Mouse (Mus musculus) bone marrow, adult 2 months (tissue): ENCODE measurements around the gene Mon2. TPM values are rescaled to one million over a fixed set of nuclear protein-coding genes. Genes with fewer than 3 reads are reported as not detected.
"Not testable (repeated sequence)": the region's sequence is repeated elsewhere in the genome, so short reads cannot be mapped to it uniquely, and the experiment has no call there.

ENCODE experiments used
- H3K27ac ChIP-seq: fragments of 200-500 bp; 2 replicates; pipeline ENCODE4 v1.5.1; 2012; ENCODE audit warnings: low read depth, mild to moderate bottlenecking, control low read depth, inconsistent platforms, low read length; ENCODE audit not compliant: control insufficient read depth, poor library complexity, insufficient read depth
- H3K4me1 ChIP-seq: fragments of 200-500 bp; 2 replicates; pipeline ENCODE4 v1.6.1; 2011; ENCODE audit warnings: low read length; ENCODE audit not compliant: control insufficient read depth, insufficient read depth
- H3K4me3 ChIP-seq: fragments of 200-500 bp; replicated peaks from 2 replicates; pipeline ENCODE3; 2011; ENCODE audit warnings: mild to moderate bottlenecking, low read depth, low read length, control low read depth; ENCODE audit not compliant: control insufficient read depth
- CTCF ChIP-seq: fragments of 200-500 bp; IDR thresholded peaks from 2 replicates; pipeline ENCODE4 v1.5.1; 2011; ENCODE audit warnings: low read length, control low read depth; ENCODE audit not compliant: control insufficient read depth, insufficient read depth
- POLR2A ChIP-seq: fragments of 200-500 bp; IDR thresholded peaks from 2 replicates; pipeline ENCODE4 v1.6.1; 2011; ENCODE audit warnings: low read depth, mild to moderate bottlenecking, control low read depth, low read length, borderline replicate concordance; ENCODE audit not compliant: control insufficient read depth
- WGBS: fragments of 180-500 bp; shearing (Covaris S2); methylation state at CpG from one replicate; pipeline ENCODE4 v1.1.7; 2018; 5-methylcytosine and 5-hydroxymethylcytosine counted together
- polyA plus RNA-seq: library from polyadenylated mRNA; stranded (reverse); fragments of >200 nt; gene quantifications from 2 replicates; pipeline ENCODE4 v1.2.4, GENCODE M21; 2011; ENCODE audit warnings: low replicate concordance; ENCODE audit not compliant: missing spikeins, insufficient read depth, insufficient read length

The Mon2 gene
- polyA plus RNA-seq, 1 experiment = 24.4 TPM

GRCm38 (mm10) chr10:122966421-122966820 is 109.9 kb downstream of the Mon2 start:
- WGBS = 72% methylated on average over 7 of the region's 7 CpGs
- no peaks in the 10 kb centered on the region for H3K4me1 ChIP-seq
- H3K27ac ChIP-seq = no peak overlapping the region
- no peak overlapping the region for H3K4me3 ChIP-seq
- TF ChIP-seq POLR2A (no peak), CTCF (no peak)

GRCm38 (mm10) chr10:122965650-122966049 is 110.7 kb downstream of the Mon2 start:
- 90% methylated on average over 5 of the region's 5 CpGs for WGBS

DNA sequence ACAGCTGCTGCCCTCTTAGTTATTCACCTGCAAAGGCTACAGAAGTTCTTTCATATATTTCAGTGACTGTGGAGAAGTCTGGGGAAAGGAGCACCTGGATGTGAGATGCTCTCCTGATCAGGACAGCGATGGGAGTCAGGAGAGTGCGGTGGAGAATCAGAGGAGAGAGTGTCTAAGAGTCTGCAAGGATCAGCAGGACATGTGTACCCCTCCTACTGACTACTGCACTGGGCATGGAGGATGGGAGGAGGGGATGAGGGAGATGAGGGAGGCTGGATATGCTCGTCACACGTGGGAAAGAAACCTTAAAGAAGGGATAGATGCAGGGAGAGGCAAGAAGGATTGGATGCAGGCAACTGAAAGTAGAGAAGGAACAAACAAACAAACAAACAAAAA is 112.1 kb downstream of the Mon2 start:
- 64% methylated on average over 4 of the region's 4 CpGs for WGBS
- no peaks in the 10 kb centered on the region for H3K4me1 ChIP-seq
- H3K27ac ChIP-seq = no peak overlapping the region
- no peak overlapping the region for H3K4me3 ChIP-seq
- TF ChIP-seq CTCF (no peak), POLR2A (no peak)

More at GRCm38 (mm10) chr10:122965650-122966049, 110.7 kb downstream of the Mon2 start:
- not testable (repeated sequence) for H3K4me3 ChIP-seq, H3K27ac ChIP-seq, H3K4me1 ChIP-seq

DNA sequence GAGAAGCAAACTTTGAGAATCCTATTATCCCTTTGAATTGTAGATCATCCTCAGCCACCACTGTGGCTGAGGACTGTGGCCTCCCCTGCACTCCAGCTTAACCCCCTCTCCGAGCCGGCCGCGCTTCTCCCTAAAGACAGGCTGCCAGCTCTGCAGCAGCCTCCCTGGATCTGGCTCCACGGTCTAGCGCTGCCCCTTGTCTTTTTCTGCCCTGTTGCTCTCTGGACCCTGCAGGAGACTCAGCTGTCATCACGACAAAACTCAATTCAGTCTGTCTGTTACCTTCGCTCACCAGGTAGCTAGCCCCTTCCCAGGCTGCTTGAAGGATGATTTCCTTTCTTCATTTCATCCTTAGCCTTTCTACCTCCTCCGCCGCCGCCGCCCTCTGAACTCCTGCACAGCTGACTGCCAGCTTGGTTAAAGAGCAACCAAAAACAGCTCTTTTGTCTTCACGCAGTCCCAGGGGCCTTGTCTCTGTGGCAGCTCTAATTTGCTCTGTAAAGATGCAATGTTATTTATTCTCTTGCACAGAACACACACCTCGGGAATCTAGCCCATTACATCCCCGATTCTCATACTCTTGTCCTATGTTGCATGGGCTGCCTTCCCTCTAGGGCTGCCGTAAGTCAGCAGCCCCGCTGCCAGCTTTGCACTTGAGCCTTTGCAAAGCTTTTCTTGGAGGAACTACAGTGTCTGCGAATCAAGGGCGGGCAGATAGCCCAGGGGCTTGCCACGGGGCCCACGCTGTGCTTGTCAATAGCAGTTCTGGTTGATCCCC is 112.7 kb downstream of the Mon2 start:
- no peak overlapping the region for H3K4me3 ChIP-seq
- no peaks in the 10 kb centered on the region for H3K4me1 ChIP-seq
- 31% methylated on average over 21 of the region's 21 CpGs for WGBS
- TF ChIP-seq CTCF = no peak
- no peak for TF ChIP-seq POLR2A
- no peak overlapping the region for H3K27ac ChIP-seq

- H3K4me3 ChIP-seq = no peak overlapping the region
- WGBS = 84% methylated on average over 9 of the region's 9 CpGs
- TF ChIP-seq POLR2A (no peak), CTCF (no peak)
- no peaks in the 10 kb centered on the region for H3K4me1 ChIP-seq
- no peak overlapping the region for H3K27ac ChIP-seq
Measured at GRCm38 (mm10) chr10:122962651-122963050, 113.7 kb downstream of the Mon2 start.

- Histone ChIP-seq H3K27ac (no peak overlapping the region), H3K4me3 (no peak overlapping the region), H3K4me1 (no peaks in the 10 kb centered on the region)
- 81% methylated on average over 9 of the region's 9 CpGs for WGBS
- no peak for TF ChIP-seq POLR2A
- TF ChIP-seq CTCF = no peak
Measured at GRCm38 (mm10) chr10:122961494-122961893, 114.8 kb downstream of the Mon2 start.

DNA sequence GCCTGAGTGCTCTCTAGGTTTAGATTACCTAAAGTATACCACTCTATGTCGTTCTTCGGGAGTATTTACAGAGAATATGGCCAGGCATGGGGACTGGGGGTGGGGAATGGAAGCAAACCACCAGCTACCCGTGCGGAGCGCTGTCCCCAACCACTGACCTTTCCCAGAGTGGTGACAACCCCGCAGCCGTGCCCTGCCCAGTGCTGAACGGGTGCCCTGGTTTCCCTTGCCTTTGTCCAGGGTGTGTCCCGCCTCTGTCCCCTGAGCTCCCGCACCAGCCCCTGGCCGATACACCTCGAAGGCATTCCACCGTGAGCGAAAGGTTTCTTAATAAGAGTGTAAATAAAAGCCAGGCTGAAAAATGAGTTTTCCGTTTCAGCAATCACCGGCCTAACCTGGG is 115.6 kb downstream of the Mon2 start:
- TF ChIP-seq POLR2A (no peak), CTCF (no peak)
- Histone ChIP-seq H3K27ac (no peak overlapping the region), H3K4me1 (no peaks in the 10 kb centered on the region), H3K4me3 (no peak overlapping the region)
- WGBS = 82% methylated on average over 16 of the region's 16 CpGs

DNA sequence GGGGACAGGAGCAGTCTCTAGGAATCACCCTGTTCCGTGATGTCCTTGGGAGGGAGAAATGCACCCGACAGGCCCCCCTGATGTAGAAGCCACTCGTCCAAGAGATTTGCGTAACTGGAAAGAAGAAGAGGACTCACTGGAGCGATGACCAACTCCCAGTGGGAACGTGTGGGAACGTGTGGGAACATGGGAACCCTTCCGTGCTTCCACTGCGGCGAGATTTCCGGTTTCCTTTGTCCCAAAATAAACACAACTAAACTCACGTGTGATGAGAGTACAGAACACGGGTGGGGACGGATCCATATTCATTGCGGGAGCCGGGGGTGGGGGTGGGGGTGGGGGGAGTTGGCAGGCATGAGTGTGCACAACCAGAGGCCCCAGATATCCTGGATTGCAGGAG is 116.1 kb downstream of the Mon2 start:
- 85% methylated on average over 16 of the region's 16 CpGs for WGBS
- H3K27ac ChIP-seq = no peak overlapping the region
- no peaks in the 10 kb centered on the region for H3K4me1 ChIP-seq
- no peak overlapping the region for H3K4me3 ChIP-seq
- TF ChIP-seq CTCF = no peak
- no peak for TF ChIP-seq POLR2A

GRCm38 (mm10) chr10:122958699-122959098 is 117.6 kb downstream of the Mon2 start:
- WGBS = 83% methylated on average over 5 of the region's 5 CpGs

More at GRCm38 (mm10) chr10:122958699-122959098, 117.6 kb downstream of the Mon2 start:
- no peak for TF ChIP-seq POLR2A
- no peak for TF ChIP-seq CTCF
- Histone ChIP-seq H3K4me1 (no peaks in the 10 kb centered on the region), H3K4me3 (no peak overlapping the region), H3K27ac (no peak overlapping the region)
